Mouse (Mus musculus) heart, embryonic 11.5 days (tissue): Measurements from ENCODE around the gene Efhc2. TPM values are rescaled to one million over a fixed set of nuclear protein-coding genes. Genes with fewer than 3 reads are reported as not detected.

ENCODE experiments used
- ATAC-seq: fragments of 200-750 bp; cut with Nextera tagmentation; replicated peaks from 2 replicates; pipeline ENCODE4 v1.8.0; 2017; ENCODE audit warnings: moderate library complexity; ENCODE audit not compliant: insufficient number of reproducible peaks, low FRiP score, low TSS enrichment
- H3K27ac ChIP-seq: fragments of 300-500 bp; sonication (generic); 2 replicates; pipeline ENCODE4 v1.5.1; 2014; ENCODE audit warnings: mild to moderate bottlenecking, low read depth, low read length
- H3K27me3 ChIP-seq: fragments of 300-500 bp; sonication (generic); 2 replicates; pipeline ENCODE4 v1.6.1; 2014; ENCODE audit warnings: mild to moderate bottlenecking, low read length, mixed read lengths; ENCODE audit not compliant: control insufficient read depth, insufficient read depth
- H3K36me3 ChIP-seq: fragments of 300-500 bp; sonication (generic); 2 replicates; pipeline ENCODE4 v1.6.1; 2014; ENCODE audit warnings: mild to moderate bottlenecking, low read length, moderate library complexity, mixed read lengths; ENCODE audit not compliant: control insufficient read depth, insufficient read depth
- H3K4me1 ChIP-seq: fragments of 300-500 bp; sonication (generic); 2 replicates; pipeline ENCODE4 v1.6.1; 2014; ENCODE audit warnings: low read length; ENCODE audit not compliant: control insufficient read depth, insufficient read depth
- H3K4me2 ChIP-seq: fragments of 300-500 bp; sonication (generic); 2 replicates; pipeline ENCODE4 v1.6.1; 2014; ENCODE audit warnings: mild to moderate bottlenecking, moderate library complexity
- H3K4me3 ChIP-seq: fragments of 300-500 bp; sonication (generic); 2 replicates; pipeline ENCODE4 v1.5.1; 2014; ENCODE audit warnings: low read depth, low read length
- H3K9ac ChIP-seq: fragments of 300-500 bp; sonication (generic); 2 replicates; pipeline ENCODE4 v1.6.1; 2014; ENCODE audit warnings: mild to moderate bottlenecking, low read depth, low read length, moderate library complexity
- H3K9me3 ChIP-seq: fragments of 300-500 bp; sonication (generic); replicated peaks from 2 replicates; pipeline ENCODE4 v1.6.1; 2016; ENCODE audit warnings: low read length; ENCODE audit not compliant: control insufficient read depth
- WGBS: fragments of 180-500 bp; shearing (Covaris S2); extraction: QIAGEN DNeasy Blood & Tissue Kit; methylation state at CpG from one replicate; pipeline ENCODE4 v1.1.7; 2014; ENCODE audit not compliant: insufficient replicate concordance; 5-methylcytosine and 5-hydroxymethylcytosine counted together
- polyA plus RNA-seq: library from polyadenylated mRNA; unstranded; fragments of >200 nt; fragmentation: Nextera tagmentation; extraction: Ambion mirVana; gene quantifications from 2 replicates; pipeline ENCODE4 v1.2.1, GENCODE M21; 2014

Gene Efhc2
- polyA plus RNA-seq = 0.44 and 0.49 TPM in 2 replicates

DNA sequence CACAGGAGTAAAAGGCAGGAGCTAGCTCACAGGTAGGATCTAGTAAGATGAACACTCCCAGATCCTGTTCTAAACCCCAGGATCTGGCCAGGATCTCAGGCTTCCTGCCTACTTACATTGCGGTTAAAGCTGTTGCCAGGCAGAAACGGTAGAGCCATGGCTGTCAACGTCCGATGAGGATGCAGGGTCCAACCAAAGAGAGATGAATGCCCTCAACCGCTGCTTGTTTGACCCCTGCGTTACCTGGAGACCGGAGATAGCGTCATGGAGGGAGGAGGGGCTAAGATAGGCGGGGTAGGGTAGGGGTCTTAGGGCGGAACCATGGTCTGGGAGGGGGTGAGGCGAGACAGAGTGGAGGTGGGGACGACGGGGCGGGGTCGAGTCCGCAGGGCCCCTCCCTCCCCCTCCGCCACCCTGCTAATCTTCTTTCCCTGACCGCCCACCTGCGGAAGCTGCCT, at the start of gene Efhc2:
Gene Efhc2, minus strand, starts transcription at position 243 of the 458 bp plus-strand sequence.
- WGBS = 13% methylated on average over 16 of the region's 19 CpGs
- ATAC-seq = no peak; the same call in 1 of the 2 replicates
- no peak within 1 kb of the TSS for H3K9ac ChIP-seq

DNA sequence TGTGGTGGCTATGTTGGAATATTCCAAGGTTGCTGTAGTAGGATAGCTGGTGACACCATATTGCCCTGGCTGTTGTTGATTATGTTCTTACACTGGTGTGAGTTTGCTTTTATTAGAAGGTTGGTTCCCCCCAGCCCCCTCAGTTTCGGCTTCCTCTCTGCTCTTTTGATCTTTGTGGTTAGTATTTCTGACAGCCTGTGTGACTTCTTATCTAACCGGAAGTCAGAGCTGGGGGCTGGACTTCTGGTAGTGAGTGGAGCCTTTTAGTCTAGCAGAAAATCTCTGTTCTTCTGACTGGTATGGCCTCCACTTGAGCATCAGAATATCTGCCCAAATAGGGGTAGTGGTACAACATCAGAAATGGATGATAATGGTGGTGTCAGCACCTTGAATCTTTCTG, 45.9 kb upstream of the Efhc2 start:
- ATAC-seq = no peak
- Histone ChIP-seq H3K4me3 (no peak overlapping the region), H3K4me2 (no peak overlapping the region), H3K9me3 (no peaks in the 10 kb centered on the region), H3K9ac (no peak overlapping the region), H3K27ac (no peak overlapping the region), H3K27me3 (no peaks in the 10 kb centered on the region), H3K4me1 (no peaks in the 10 kb centered on the region), H3K36me3 (no peaks in the 10 kb centered on the region)
- WGBS = 50% methylated on average over 2 of the region's 2 CpGs

More for the DNA sequence above, at the start of gene Efhc2:
- no peak within 1 kb of the TSS for H3K27ac ChIP-seq
- no peaks in the 10 kb centered on the region for H3K36me3 ChIP-seq
- peak within 1 kb of the TSS; percentile 41 for H3K4me3 ChIP-seq
- no peaks in the 10 kb centered on the region for H3K27me3 ChIP-seq
- peak within 1 kb of the TSS; percentile 61 for H3K4me2 ChIP-seq
- H3K4me1 ChIP-seq = no peaks in the 10 kb centered on the region
- H3K9me3 ChIP-seq = no peaks in the 10 kb centered on the region

DNA sequence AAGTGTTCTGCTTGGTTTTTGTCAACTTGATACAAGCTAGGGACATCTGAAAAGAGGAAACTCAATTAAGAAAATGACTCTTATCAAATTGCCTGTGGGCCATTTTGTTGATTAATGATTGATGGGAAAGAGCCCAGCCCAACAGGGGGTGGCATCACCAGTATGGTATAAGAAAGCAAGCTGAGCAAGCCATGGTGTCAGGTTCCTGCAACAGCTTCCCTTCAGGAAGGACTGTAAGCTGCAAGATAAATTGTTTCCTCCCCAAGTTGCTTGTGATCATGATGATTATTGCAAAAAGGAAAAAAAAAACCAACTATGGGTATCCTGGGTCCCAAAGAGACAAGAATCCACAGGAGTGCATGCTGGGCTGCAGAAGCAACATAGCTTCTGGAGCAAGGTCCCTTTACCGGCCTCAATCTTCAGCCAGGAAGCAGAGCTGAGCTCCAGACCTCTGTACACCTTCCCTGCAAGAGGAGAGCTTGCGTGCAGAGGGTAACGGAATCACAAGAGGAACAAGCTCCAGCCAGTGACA, 18.8 kb downstream of the Efhc2 start:
- no peak overlapping the region for H3K4me2 ChIP-seq
- 76% methylated on average over 3 of the region's 3 CpGs for WGBS
- H3K36me3 ChIP-seq = no peaks in the 10 kb centered on the region
- H3K4me1 ChIP-seq = no peaks in the 10 kb centered on the region
- H3K27me3 ChIP-seq = no peaks in the 10 kb centered on the region
- H3K4me3 ChIP-seq = no peak overlapping the region
- ATAC-seq = no peak
- H3K27ac ChIP-seq = no peak overlapping the region
- no peak overlapping the region for H3K9ac ChIP-seq
- H3K9me3 ChIP-seq = no peaks in the 10 kb centered on the region

DNA sequence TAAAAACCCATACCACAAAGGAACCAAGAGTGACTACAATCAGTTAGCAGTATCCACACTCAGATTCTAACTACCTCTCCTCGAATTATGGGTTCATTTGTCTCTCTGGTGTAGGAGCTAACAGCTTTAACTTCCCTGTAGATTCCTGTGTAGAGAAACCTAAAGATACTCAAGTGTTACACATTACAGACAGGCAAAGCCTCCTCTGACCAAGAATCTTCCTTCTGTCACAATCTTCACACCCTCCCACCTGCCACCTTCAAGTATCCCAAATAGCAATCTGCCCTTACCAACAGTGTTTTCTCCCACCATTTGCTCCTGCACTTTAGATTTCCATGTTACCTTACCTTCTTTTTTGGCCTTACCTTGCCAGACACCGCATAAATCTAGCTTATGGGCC, 35.3 kb downstream of the Efhc2 start:
- Histone ChIP-seq H3K4me3 (no peak overlapping the region), H3K4me2 (no peak overlapping the region), H3K9me3 (no peaks in the 10 kb centered on the region), H3K27me3 (no peaks in the 10 kb centered on the region), H3K4me1 (no peaks in the 10 kb centered on the region), H3K27ac (no peak overlapping the region), H3K9ac (no peak overlapping the region), H3K36me3 (no peaks in the 10 kb centered on the region)
- WGBS = 69% methylated on average over 2 of the region's 2 CpGs
- ATAC-seq = no peak

DNA sequence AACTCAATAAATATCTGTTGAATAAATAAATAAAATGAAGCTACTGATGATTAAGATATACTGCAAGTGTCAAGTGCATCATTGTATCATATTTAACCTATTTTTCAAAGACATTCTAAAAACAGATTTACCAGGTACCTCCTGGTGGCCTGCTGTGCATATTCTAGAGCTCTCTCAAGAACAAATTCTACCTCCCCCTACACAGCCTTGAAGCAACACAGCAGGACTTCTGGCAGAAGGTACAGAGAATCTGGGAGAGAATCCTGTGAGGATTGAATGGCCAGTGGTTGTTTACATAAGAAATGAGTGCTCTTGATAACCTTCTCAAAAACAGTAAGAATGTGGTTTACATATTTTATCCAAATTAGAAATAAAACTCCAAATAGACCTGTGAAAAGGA, 94.0 kb downstream of the Efhc2 start:
- Histone ChIP-seq H3K4me2 (no peak overlapping the region), H3K27me3 (no peaks in the 10 kb centered on the region), H3K4me3 (no peak overlapping the region), H3K9me3 (no peaks in the 10 kb centered on the region), H3K36me3 (no peaks in the 10 kb centered on the region), H3K4me1 (no peaks in the 10 kb centered on the region), H3K9ac (no peak overlapping the region), H3K27ac (no peak overlapping the region)
- no peak for ATAC-seq

DNA sequence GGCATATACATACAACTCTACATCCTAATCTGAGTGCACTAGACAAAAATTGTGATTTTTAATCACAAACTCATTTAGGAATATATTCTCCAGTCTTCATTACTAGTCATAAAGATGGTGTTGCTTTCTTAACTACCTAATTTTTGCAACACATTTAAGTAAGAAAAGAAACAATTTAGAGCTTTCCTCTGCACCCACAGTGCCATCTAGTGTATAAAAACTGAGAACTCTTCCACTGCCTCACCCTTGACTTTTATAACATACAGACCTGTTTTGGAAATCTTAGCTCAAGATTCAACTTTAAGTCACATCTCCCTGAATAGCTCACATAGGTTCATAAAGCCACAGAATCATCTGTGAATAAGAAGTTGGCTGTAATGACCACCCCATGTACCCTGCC, 101.7 kb downstream of the Efhc2 start:
- H3K9me3 ChIP-seq = no peaks in the 10 kb centered on the region
- H3K36me3 ChIP-seq = no peaks in the 10 kb centered on the region
- ATAC-seq = no peak
- no peak overlapping the region for H3K4me2 ChIP-seq
- H3K27me3 ChIP-seq = no peaks in the 10 kb centered on the region
- no peak overlapping the region for H3K9ac ChIP-seq
- H3K4me3 ChIP-seq = no peak overlapping the region
- H3K4me1 ChIP-seq = no peaks in the 10 kb centered on the region
- no peak overlapping the region for H3K27ac ChIP-seq

DNA sequence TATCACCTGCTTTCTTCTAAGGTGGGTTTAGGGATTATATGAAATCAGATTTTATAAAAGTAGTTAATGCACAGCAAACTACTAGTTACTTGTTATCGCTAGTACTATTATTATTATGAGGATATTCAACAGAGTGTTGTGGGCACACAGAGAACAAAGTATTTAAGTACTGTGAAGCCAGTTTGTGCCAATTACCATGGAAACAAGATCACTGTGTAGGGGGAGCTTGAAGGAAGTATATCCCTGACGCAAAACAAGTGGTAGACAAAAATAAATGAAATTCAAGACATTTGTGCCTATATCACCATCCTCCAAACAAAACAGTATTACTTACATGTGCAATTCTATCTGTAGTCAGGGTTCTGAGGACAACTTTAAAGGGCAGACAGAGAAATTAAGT, 105.7 kb downstream of the Efhc2 start:
- no peak overlapping the region for H3K27ac ChIP-seq
- 81% methylated on average over 2 of the region's 2 CpGs for whole genome bisulfite sequencing
- no peaks in the 10 kb centered on the region for H3K27me3 ChIP-seq
- ATAC-seq = no peak
- no peaks in the 10 kb centered on the region for H3K36me3 ChIP-seq
- H3K4me2 ChIP-seq = no peak overlapping the region
- H3K9ac ChIP-seq = no peak overlapping the region
- no peaks in the 10 kb centered on the region for H3K9me3 ChIP-seq
- no peaks in the 10 kb centered on the region for H3K4me1 ChIP-seq
- H3K4me3 ChIP-seq = no peak overlapping the region

DNA sequence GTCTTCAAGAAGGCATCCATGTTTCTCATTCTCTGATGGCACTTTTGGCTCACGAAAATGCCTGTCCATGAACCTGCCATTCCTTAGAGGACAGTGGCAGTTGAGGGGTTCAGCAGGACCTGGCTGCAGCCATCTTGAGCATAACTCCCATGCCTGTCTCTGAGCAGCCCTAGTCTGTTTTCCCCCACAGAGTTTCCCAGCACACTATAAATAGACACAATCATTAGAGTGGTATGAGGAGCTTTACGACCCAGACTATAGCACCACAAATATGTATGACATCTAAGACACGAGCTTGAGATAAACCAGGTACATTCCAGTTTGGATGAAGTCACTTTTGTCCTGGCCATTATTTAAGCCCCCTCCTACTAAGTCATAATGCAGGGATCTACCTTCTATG, 143.4 kb downstream of the Efhc2 start:
- H3K27ac ChIP-seq = no peak overlapping the region
- no peaks in the 10 kb centered on the region for H3K4me1 ChIP-seq
- no peak overlapping the region for H3K4me2 ChIP-seq
- no peaks in the 10 kb centered on the region for H3K36me3 ChIP-seq
- ATAC-seq = no peak
- no peaks in the 10 kb centered on the region for H3K27me3 ChIP-seq
- 53% methylated on average over 3 of the region's 3 CpGs for WGBS
- no peak overlapping the region for H3K9ac ChIP-seq
- no peaks in the 10 kb centered on the region for H3K9me3 ChIP-seq
- no peak overlapping the region for H3K4me3 ChIP-seq

DNA sequence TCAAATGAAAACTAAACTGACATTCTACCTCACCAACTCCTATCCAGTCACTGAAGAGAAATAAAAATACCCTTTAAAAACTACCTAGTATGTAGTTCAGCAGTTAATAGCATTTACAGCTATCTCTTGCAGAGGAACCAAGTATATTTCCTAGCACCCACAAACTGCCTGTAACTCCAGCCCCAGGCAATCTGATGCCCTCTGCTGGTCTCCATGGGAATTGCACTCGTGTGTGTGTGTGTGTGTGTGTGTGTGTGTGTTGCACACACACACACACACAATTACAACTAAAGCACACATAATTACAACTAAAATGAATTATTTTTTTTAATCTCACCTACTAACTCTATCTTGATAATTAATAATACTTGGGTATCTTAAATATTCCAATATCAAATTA, 153.5 kb downstream of the Efhc2 start:
- Histone ChIP-seq H3K27me3 (no peaks in the 10 kb centered on the region), H3K4me1 (no peaks in the 10 kb centered on the region), H3K9me3 (no peaks in the 10 kb centered on the region), H3K9ac (no peak overlapping the region), H3K4me3 (no peak overlapping the region), H3K36me3 (no peaks in the 10 kb centered on the region), H3K27ac (no peak overlapping the region), H3K4me2 (no peak overlapping the region)
- WGBS = 62% methylated on average over 1 of the region's 1 CpGs
- no peak for ATAC-seq
